Mouse (Mus musculus): ENCODE results near the gene Fgfr2.

Fgfr2 gene

GRCm38 (mm10) chr7:132193606-132194005, 929.5 kb downstream of the Fgfr2 start:
- no peak for DNase-seq

GRCm38 (mm10) chr7:132187456-132187855, 935.7 kb downstream of the Fgfr2 start:
- no peak for DNase-seq

GRCm38 (mm10) chr7:132183892-132184404, 939.2 kb downstream of the Fgfr2 start:
- DNase-seq = no peak

- no peak for DNase-seq
These were observed 941.5 kb downstream of the Fgfr2 start for GRCm38 (mm10) chr7:132181586-132182198.

GRCm38 (mm10) chr7:132181042-132181441, 942.1 kb downstream of the Fgfr2 start:
- no peak for DNase-seq

GRCm38 (mm10) chr7:132179049-132179448, 944.1 kb downstream of the Fgfr2 start:
- DNase-seq = no peak

- no peak for DNase-seq
These were observed 948.4 kb downstream of the Fgfr2 start for GRCm38 (mm10) chr7:132174787-132175186.

- no peak for DNase-seq
These were observed 948.9 kb downstream of the Fgfr2 start for GRCm38 (mm10) chr7:132174296-132174695.

GRCm38 (mm10) chr7:132172220-132172619, 950.9 kb downstream of the Fgfr2 start:
- no peak for DNase-seq

GRCm38 (mm10) chr7:132171716-132172115, 951.4 kb downstream of the Fgfr2 start:
- DNase-seq = no peak

- DNase-seq = no peak
These were observed 953.6 kb downstream of the Fgfr2 start for GRCm38 (mm10) chr7:132169419-132170169.

GRCm38 (mm10) chr7:132167239-132167638, 955.9 kb downstream of the Fgfr2 start:
- no peak for DNase-seq

GRCm38 (mm10) chr7:132162254-132162653, 960.9 kb downstream of the Fgfr2 start:
- DNase-seq = no peak

- DNase-seq = no peak
These were observed 964.7 kb downstream of the Fgfr2 start for GRCm38 (mm10) chr7:132158321-132159025.

- DNase-seq = peak; percentile 24 to 45
These were observed 968.7 kb downstream of the Fgfr2 start, which contains the start of gene Cpxm2 for GRCm38 (mm10) chr7:132154368-132154961. TSS of gene Cpxm2 (minus strand) at chr7:132154739.

- no peak for DNase-seq
These were observed 969.4 kb downstream of the Fgfr2 start for GRCm38 (mm10) chr7:132153725-132154147.

- DNase-seq = no peak
These were observed 977.8 kb downstream of the Fgfr2 start for GRCm38 (mm10) chr7:132145227-132145800.

GRCm38 (mm10) chr7:132128687-132129086, 994.5 kb downstream of the Fgfr2 start:
- no peak for DNase-seq

- no peak for DNase-seq
These were observed 998.2 kb downstream of the Fgfr2 start for GRCm38 (mm10) chr7:132124948-132125347.

- DNase-seq = no peak
These were observed 999.9 kb downstream of the Fgfr2 start for GRCm38 (mm10) chr7:132123211-132123610.

GRCm38 (mm10) chr7:132119817-132120216, 1003.3 kb downstream of the Fgfr2 start:
- DNase-seq = no peak

- no peak for DNase-seq
These were observed 1011.4 kb downstream of the Fgfr2 start for GRCm38 (mm10) chr7:132111770-132112169.

- DNase-seq = no peak
These were observed 1012.8 kb downstream of the Fgfr2 start for GRCm38 (mm10) chr7:132110308-132110707.
